Mouse (Mus musculus): ENCODE measurements around the gene Apoc2. TPM values are rescaled to one million over a fixed set of nuclear protein-coding genes. Genes with fewer than 3 reads are reported as not detected.

The Apoc2 gene
- polyA plus RNA-seq, 1 experiment from 2014 or later: 2.4 TPM

DNA sequence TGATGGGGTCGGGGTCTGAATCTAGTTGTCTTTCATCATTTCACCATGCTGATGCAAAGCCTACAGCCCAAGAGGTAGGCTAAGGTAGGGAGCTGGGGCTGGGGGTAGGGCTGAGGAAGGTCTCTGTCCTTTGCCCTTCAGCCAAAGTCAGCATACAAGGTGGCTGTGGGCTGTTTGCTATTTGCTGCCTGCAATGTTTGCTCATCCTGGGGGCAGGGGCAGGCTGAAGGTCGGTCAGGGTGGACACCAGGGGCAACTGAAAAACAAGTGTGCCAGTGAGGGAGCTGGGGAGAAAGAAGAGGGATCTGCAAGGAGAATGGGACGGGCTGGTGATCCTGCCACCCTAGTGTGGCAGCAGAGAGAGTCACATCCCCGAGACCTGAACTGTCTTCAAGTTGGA, 7.6 kb upstream of the Apoc2 start:
- no peak for TF ChIP-seq CTCF (IDR thresholded peaks at IDR 0.05; ENCODE audit: low read depth)
- Histone ChIP-seq H3K27ac (no peak overlapping the region), H3K4me1 (replicated peaks; ENCODE audit: insufficient read depth, low read length) (no peaks in the 10 kb centered on the region), H3K9ac (ENCODE audit: low read depth, low read length) (no peak overlapping the region), H3K27me3 (ENCODE audit: insufficient read depth, low read length) (no peaks in the 10 kb centered on the region), H3K36me3 (ENCODE audit: insufficient read depth, low read length) (no peaks in the 10 kb centered on the region), H3K4me2 (ENCODE audit: low read length) (no peak overlapping the region), H3K4me3 (replicated peaks; ENCODE audit: low read depth, low read length) (no peak overlapping the region), H3K9me3 (replicated peaks; ENCODE audit: low read length) (no peaks in the 10 kb centered on the region)
- no peak for DNase-seq (ENCODE audit: low spot score)
- ATAC-seq (replicated peaks; ENCODE audit: low FRiP score, low read depth): no peak
- WGBS: 60% methylated on average over 4 of the region's 4 CpGs

GRCm38 (mm10) chr7:19683771-19684201, 6.0 kb upstream of the Apoc2 start:
- Histone ChIP-seq H3K27me3 (ENCODE audit: insufficient read depth, low read length) (no peaks in the 10 kb centered on the region), H3K9ac (ENCODE audit: low read depth, low read length) (no peak overlapping the region), H3K4me1 (replicated peaks; ENCODE audit: insufficient read depth, low read length) (no peaks in the 10 kb centered on the region), H3K4me2 (ENCODE audit: low read length) (no peak overlapping the region), H3K36me3 (ENCODE audit: insufficient read depth, low read length) (no peaks in the 10 kb centered on the region), H3K9me3 (replicated peaks; ENCODE audit: low read length) (no peaks in the 10 kb centered on the region), H3K4me3 (replicated peaks; ENCODE audit: low read depth, low read length) (no peak overlapping the region), H3K27ac (no peak overlapping the region)
- no peak for ATAC-seq (replicated peaks; ENCODE audit: low FRiP score, low read depth)
- 69% methylated on average over 6 of the region's 6 CpGs for WGBS
- no peak for TF ChIP-seq CTCF (IDR thresholded peaks at IDR 0.05; ENCODE audit: low read depth)
- no peak for DNase-seq (ENCODE audit: low spot score)

GRCm38 (mm10) chr7:19682979-19683378, 5.2 kb upstream of the Apoc2 start:
- Histone ChIP-seq H3K4me3 (replicated peaks; ENCODE audit: low read depth, low read length) (no peak overlapping the region), H3K9ac (ENCODE audit: low read depth, low read length) (no peak overlapping the region), H3K4me2 (ENCODE audit: low read length) (no peak overlapping the region), H3K9me3 (replicated peaks; ENCODE audit: low read length) (no peaks in the 10 kb centered on the region), H3K36me3 (ENCODE audit: insufficient read depth, low read length) (no peaks in the 10 kb centered on the region), H3K4me1 (replicated peaks; ENCODE audit: insufficient read depth, low read length) (no peaks in the 10 kb centered on the region), H3K27me3 (ENCODE audit: insufficient read depth, low read length) (no peaks in the 10 kb centered on the region), H3K27ac (no peak overlapping the region)
- DNase-seq (ENCODE audit: low spot score) (no peak), ATAC-seq (replicated peaks; ENCODE audit: low FRiP score, low read depth) (no peak)
- TF ChIP-seq CTCF (IDR thresholded peaks at IDR 0.05; ENCODE audit: low read depth): no peak
- WGBS: 67% methylated on average over 3 of the region's 3 CpGs

- no peak for DNase-seq (ENCODE audit: low spot score)
- no peak within 1 kb of the TSS for H3K4me2 ChIP-seq (ENCODE audit: low read length)
- H3K27ac ChIP-seq: no peak within 1 kb of the TSS
- no peak within 1 kb of the TSS for H3K4me3 ChIP-seq (replicated peaks; ENCODE audit: low read depth, low read length)
- no peaks in the 10 kb centered on the region for H3K9me3 ChIP-seq (replicated peaks; ENCODE audit: low read length)
- H3K4me1 ChIP-seq (replicated peaks; ENCODE audit: insufficient read depth, low read length): no peaks in the 10 kb centered on the region
- ATAC-seq (replicated peaks; ENCODE audit: low FRiP score, low read depth): no peak
- TF ChIP-seq CTCF (IDR thresholded peaks at IDR 0.05; ENCODE audit: low read depth): no peak
- no peaks in the 10 kb centered on the region for H3K36me3 ChIP-seq (ENCODE audit: insufficient read depth, low read length)
- WGBS: 51% methylated on average over 8 of the region's 8 CpGs
- H3K9ac ChIP-seq (ENCODE audit: low read depth, low read length): no peak within 1 kb of the TSS
- no peaks in the 10 kb centered on the region for H3K27me3 ChIP-seq (ENCODE audit: insufficient read depth, low read length)
These were observed 3.5 kb upstream of the Apoc2 start, which contains the start of the genes Gm44805 and Apoc4 for GRCm38 (mm10) chr7:19681202-19681694. Gm44805 (minus strand) TSS chr7:19681423. Apoc4 (minus strand) TSS chr7:19681479.

- Histone ChIP-seq H3K27ac (no peak overlapping the region), H3K4me1 (replicated peaks; ENCODE audit: insufficient read depth, low read length) (no peaks in the 10 kb centered on the region), H3K9ac (ENCODE audit: low read depth, low read length) (no peak overlapping the region), H3K9me3 (replicated peaks; ENCODE audit: low read length) (no peaks in the 10 kb centered on the region), H3K4me3 (replicated peaks; ENCODE audit: low read depth, low read length) (no peak overlapping the region), H3K27me3 (ENCODE audit: insufficient read depth, low read length) (no peaks in the 10 kb centered on the region), H3K36me3 (ENCODE audit: insufficient read depth, low read length) (no peaks in the 10 kb centered on the region), H3K4me2 (ENCODE audit: low read length) (no peak overlapping the region)
- WGBS: 83% methylated on average over 2 of the region's 2 CpGs
- no peak for DNase-seq (ENCODE audit: low spot score)
- TF ChIP-seq CTCF (IDR thresholded peaks at IDR 0.05; ENCODE audit: low read depth): no peak
- ATAC-seq (replicated peaks; ENCODE audit: low FRiP score, low read depth): no peak
These were observed 3.0 kb upstream of the Apoc2 start for GRCm38 (mm10) chr7:19680702-19681101.

GRCm38 (mm10) chr7:19678901-19679300, 1.2 kb upstream of the Apoc2 start:
- H3K4me1 ChIP-seq (replicated peaks; ENCODE audit: insufficient read depth, low read length): no peaks in the 10 kb centered on the region
- 82% methylated on average over 3 of the region's 3 CpGs for WGBS
- DNase-seq (ENCODE audit: low spot score): no peak
- no peaks in the 10 kb centered on the region for H3K36me3 ChIP-seq (ENCODE audit: insufficient read depth, low read length)
- ATAC-seq (replicated peaks; ENCODE audit: low FRiP score, low read depth): no peak
- no peak overlapping the region for H3K4me3 ChIP-seq (replicated peaks; ENCODE audit: low read depth, low read length)
- H3K27me3 ChIP-seq (ENCODE audit: insufficient read depth, low read length): no peaks in the 10 kb centered on the region
- H3K9ac ChIP-seq (ENCODE audit: low read depth, low read length): no peak overlapping the region
- TF ChIP-seq CTCF (IDR thresholded peaks at IDR 0.05; ENCODE audit: low read depth): no peak
- H3K27ac ChIP-seq: no peak overlapping the region
- H3K4me2 ChIP-seq (ENCODE audit: low read length): no peak overlapping the region
- no peaks in the 10 kb centered on the region for H3K9me3 ChIP-seq (replicated peaks; ENCODE audit: low read length)

DNA sequence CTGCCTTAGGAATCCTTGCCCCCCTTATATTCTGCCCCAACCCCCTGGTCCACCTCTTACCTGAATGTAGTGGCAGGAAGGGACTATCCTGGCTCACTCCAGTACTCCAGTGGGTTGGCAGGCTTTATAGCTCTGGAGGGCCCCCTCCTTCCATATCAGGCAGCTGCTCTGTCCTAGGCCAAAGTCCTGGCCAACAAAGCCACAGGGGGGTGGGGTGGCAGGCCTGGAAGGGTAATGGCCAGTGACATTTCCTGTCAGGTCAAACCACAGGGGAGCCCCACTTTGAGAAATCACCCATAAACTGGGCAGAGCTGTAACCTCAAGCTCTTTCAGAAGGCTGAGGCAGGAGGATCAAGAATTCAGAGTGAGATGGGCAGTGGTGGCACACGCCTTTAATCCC, 1.1 kb downstream of the Apoc2 start:
- 85% methylated on average over 1 of the region's 1 CpGs for WGBS
- Histone ChIP-seq H3K9me3 (replicated peaks; ENCODE audit: low read length) (no peaks in the 10 kb centered on the region), H3K27ac (no peak overlapping the region), H3K27me3 (ENCODE audit: insufficient read depth, low read length) (no peaks in the 10 kb centered on the region), H3K4me1 (replicated peaks; ENCODE audit: insufficient read depth, low read length) (no peaks in the 10 kb centered on the region), H3K36me3 (ENCODE audit: insufficient read depth, low read length) (no peaks in the 10 kb centered on the region), H3K4me3 (replicated peaks; ENCODE audit: low read depth, low read length) (no peak overlapping the region), H3K4me2 (ENCODE audit: low read length) (no peak overlapping the region), H3K9ac (ENCODE audit: low read depth, low read length) (no peak overlapping the region)
- ATAC-seq (replicated peaks; ENCODE audit: low FRiP score, low read depth): no peak
- DNase-seq (ENCODE audit: low spot score): no peak
- TF ChIP-seq CTCF (IDR thresholded peaks at IDR 0.05; ENCODE audit: low read depth): no peak
